Mouse (Mus musculus): Measurements from ENCODE around the gene Dusp13.

DNA sequence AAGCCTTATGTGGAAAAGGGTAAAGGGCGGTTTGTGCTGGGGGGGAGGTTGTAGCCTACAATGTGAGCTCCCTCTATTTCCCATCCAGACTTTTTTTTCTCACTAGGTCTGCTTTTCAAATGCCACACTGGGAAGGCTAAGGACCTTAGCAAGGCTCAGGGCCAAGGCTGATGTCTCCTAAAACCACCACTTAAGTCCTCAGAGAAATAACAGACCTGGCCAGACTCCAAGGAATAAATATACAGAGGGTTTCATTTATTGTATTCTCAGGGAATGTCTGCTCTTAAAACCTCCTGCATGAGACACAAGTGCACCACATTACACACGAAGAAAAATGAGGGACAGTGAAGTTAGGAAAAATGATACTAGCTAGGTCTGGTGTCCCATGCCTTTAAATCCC lies 39.8 kb downstream of the Dusp13 start:
- no peak for TF ChIP-seq CTCF (conservative IDR thresholded peaks at IDR 0.05; ENCODE audit: low read length)
- TF ChIP-seq POU5F1 (IDR thresholded peaks at IDR 0.05; ENCODE audit: borderline replicate concordance, low read length): no peak
- TF ChIP-seq NANOG (IDR thresholded peaks at IDR 0.05; ENCODE audit: borderline replicate concordance, low read length): no peak
